Mouse (Mus musculus): ENCODE measurements around the gene Dnajc10. TPM values are rescaled to one million over a fixed set of nuclear protein-coding genes. Genes with fewer than 3 reads are reported as not detected.

Gene Dnajc10
- total RNA-seq (2021), result 10 to 100 TPM; 66.2 to 70.1 TPM
- long read RNA-seq, experiment 1, full-length matches to known transcripts, result 110 of 125 reads
- long read RNA-seq, experiment 1, partial matches to known transcripts, result 5 of 125 reads
- long read RNA-seq, experiment 1, other reads (novel, unspliced or antisense), result 10 of 125 reads
- long read RNA-seq, experiment 2, full-length matches to known transcripts, result 63 of 73 reads
- long read RNA-seq, experiment 2, partial matches to known transcripts, result 2 of 73 reads
- long read RNA-seq, experiment 2, other reads (novel, unspliced or antisense), result 8 of 73 reads

- no peak for TF ChIP-seq CTCF (IDR thresholded peaks at IDR 0.05)
- Histone ChIP-seq H3K4me3 (peak within 1 kb of the TSS; percentile 86), H3K27ac (peak within 1 kb of the TSS; percentile 98)
- intact Hi-C loops (cut with DNase I), result no loop called here
- DNase-seq (ENCODE audit: extremely low spot score in 1 of 2, low spot score in 2 of 2), result peak; percentile 90 to 93
Observed at GRCm38 (mm10) chr2:80315242-80316161, at the start of gene Dnajc10. Dnajc10 (plus strand) TSS chr2:80315466.

- intact Hi-C loops (cut with DNase I), result loop anchor here (1.0 to 2.0 kb wide), 2 partner anchors 138 to 402 kb away; partner anchors contain the start of gene Pde1a
- DNase-seq (ENCODE audit: extremely low spot score in 1 of 2, low spot score in 2 of 2), result peak; percentile 71 to 72
- Histone ChIP-seq H3K27ac (peak overlapping the region; percentile 3; the same call in 1 of the 2 replicates), H3K4me3 (no peak overlapping the region)
- TF ChIP-seq CTCF (IDR thresholded peaks at IDR 0.05), result peak; percentile 90
Observed at GRCm38 (mm10) chr2:80266894-80267293, 48.4 kb upstream of the Dnajc10 start.

GRCm38 (mm10) chr2:80268053-80268452, 47.2 kb upstream of the Dnajc10 start:
- TF ChIP-seq CTCF (IDR thresholded peaks at IDR 0.05), result peak; percentile 82
- no peak for DNase-seq (ENCODE audit: extremely low spot score in 1 of 2, low spot score in 2 of 2)
- intact Hi-C loops (cut with DNase I), result no loop called here
- H3K4me3 ChIP-seq, result no peak overlapping the region
- no peak overlapping the region for H3K27ac ChIP-seq

- no peak overlapping the region for H3K4me3 ChIP-seq
- intact Hi-C loops (cut with DNase I), result no loop called here
- TF ChIP-seq CTCF (IDR thresholded peaks at IDR 0.05), result no peak
- DNase-seq (ENCODE audit: extremely low spot score in 1 of 2, low spot score in 2 of 2), result no peak
- H3K27ac ChIP-seq, result no peak overlapping the region
Observed at GRCm38 (mm10) chr2:80271431-80271830, 43.8 kb upstream of the Dnajc10 start.

GRCm38 (mm10) chr2:80273038-80273437, 42.2 kb upstream of the Dnajc10 start:
- H3K27ac ChIP-seq, result no peak overlapping the region
- TF ChIP-seq CTCF (IDR thresholded peaks at IDR 0.05), result no peak
- intact Hi-C loops (cut with DNase I), result no loop called here
- DNase-seq (ENCODE audit: extremely low spot score in 1 of 2, low spot score in 2 of 2), result no peak
- H3K4me3 ChIP-seq, result no peak overlapping the region

- DNase-seq (ENCODE audit: extremely low spot score in 1 of 2, low spot score in 2 of 2), result no peak
- intact Hi-C loops (cut with DNase I), result no loop called here
- H3K4me3 ChIP-seq, result no peak overlapping the region
- no peak for TF ChIP-seq CTCF (IDR thresholded peaks at IDR 0.05)
- no peak overlapping the region for H3K27ac ChIP-seq
Observed at GRCm38 (mm10) chr2:80273763-80274162, 41.5 kb upstream of the Dnajc10 start.

GRCm38 (mm10) chr2:80275136-80275535, 40.1 kb upstream of the Dnajc10 start:
- intact Hi-C loops (cut with DNase I), result loop anchor here (5.0 kb wide), 1 partner anchor 763 kb away; no protein-coding TSS in a partner anchor
- no peak overlapping the region for H3K27ac ChIP-seq
- DNase-seq (ENCODE audit: extremely low spot score in 1 of 2, low spot score in 2 of 2), result peak; percentile 40 to 51
- peak; percentile 67 for TF ChIP-seq CTCF (IDR thresholded peaks at IDR 0.05)
- H3K4me3 ChIP-seq, result no peak overlapping the region

- no peak for TF ChIP-seq CTCF (IDR thresholded peaks at IDR 0.05)
- Histone ChIP-seq H3K27ac (no peak overlapping the region), H3K4me3 (no peak overlapping the region)
- no peak for DNase-seq (ENCODE audit: extremely low spot score in 1 of 2, low spot score in 2 of 2)
- intact Hi-C loops (cut with DNase I), result no loop called here
Observed at GRCm38 (mm10) chr2:80282214-80282613, 33.1 kb upstream of the Dnajc10 start.

- TF ChIP-seq CTCF (IDR thresholded peaks at IDR 0.05), result no peak
- Histone ChIP-seq H3K27ac (no peak overlapping the region), H3K4me3 (no peak overlapping the region)
- DNase-seq (ENCODE audit: extremely low spot score in 1 of 2, low spot score in 2 of 2), result no peak
- intact Hi-C loops (cut with DNase I), result no loop called here
Observed at GRCm38 (mm10) chr2:80286397-80286796, 28.9 kb upstream of the Dnajc10 start.

GRCm38 (mm10) chr2:80292172-80292571, 23.1 kb upstream of the Dnajc10 start, which contains the start of gene Prdx6b:
Prdx6b (plus strand) TSS chr2:80292472.
- DNase-seq (ENCODE audit: extremely low spot score in 1 of 2, low spot score in 2 of 2), result no peak
- no peak within 1 kb of the TSS for H3K4me3 ChIP-seq
- intact Hi-C loops (cut with DNase I), result no loop called here
- H3K27ac ChIP-seq, result no peak within 1 kb of the TSS
- no peak for TF ChIP-seq CTCF (IDR thresholded peaks at IDR 0.05)

- no peak for DNase-seq (ENCODE audit: extremely low spot score in 1 of 2, low spot score in 2 of 2)
- no peak overlapping the region for H3K4me3 ChIP-seq
- no peak overlapping the region for H3K27ac ChIP-seq
- no peak for TF ChIP-seq CTCF (IDR thresholded peaks at IDR 0.05)
- intact Hi-C loops (cut with DNase I), result no loop called here
Observed at GRCm38 (mm10) chr2:80298334-80298733, 16.9 kb upstream of the Dnajc10 start.

GRCm38 (mm10) chr2:80300806-80301205, 14.5 kb upstream of the Dnajc10 start:
- no peak for DNase-seq (ENCODE audit: extremely low spot score in 1 of 2, low spot score in 2 of 2)
- intact Hi-C loops (cut with DNase I), result no loop called here
- H3K4me3 ChIP-seq, result no peak overlapping the region
- no peak overlapping the region for H3K27ac ChIP-seq
- no peak for TF ChIP-seq CTCF (IDR thresholded peaks at IDR 0.05)

All from left cerebral cortex, adult 2 months (tissue).